Mouse (Mus musculus): ENCODE measurements around the gene Msh5.
A peak's percentile ranks its signal among the peaks of the same experiment; 100 is the strongest.

GRCm38 (mm10) chr17:35077786-35078233, 31.3 kb upstream of the Msh5 start, which contains the start of gene Ly6g6d:
- TF ChIP-seq CTCF (IDR thresholded peaks at IDR 0.05; ENCODE audit: low read depth, low read length), result peak; percentile 32; the same call in 1 of the 2 replicates
- TF ChIP-seq POLR2A (IDR thresholded peaks at IDR 0.05; ENCODE audit: borderline replicate concordance, low read depth, low read length), result no peak

All from bone marrow macrophage, adult 2 months (primary cell).